Mouse (Mus musculus): ENCODE data around the gene Efna5. TPM values are rescaled to one million over a fixed set of nuclear protein-coding genes. Genes with fewer than 3 reads are reported as not detected.

Efna5 gene
- polyA plus RNA-seq, 1 experiment from 2014 or later = 32.9 TPM

GRCm38 (mm10) chr17:62702020-62702814 is 178.9 kb downstream of the Efna5 start:
- 13% methylated on average over 9 of the region's 9 CpGs for WGBS
- ATAC-seq (ENCODE audit: insufficient number of reproducible peaks, low FRiP score, low TSS enrichment, low read depth) = peak; percentile 87
- Histone ChIP-seq H3K27ac (replicated peaks; ENCODE audit: low read depth, low read length) (no peak overlapping the region), H3K4me3 (ENCODE audit: low read depth, low read length) (no peak overlapping the region), H3K9ac (ENCODE audit: low read length) (no peak overlapping the region), H3K27me3 (ENCODE audit: control insufficient read depth, insufficient read depth, low read length) (no peaks in the 10 kb centered on the region), H3K4me1 (ENCODE audit: control insufficient read depth, insufficient read depth, low read length) (peaks cover 12% of the 10 kb centered on the region; the same call in 1 of the 2 replicates), H3K36me3 (ENCODE audit: control insufficient read depth, insufficient read depth, low read length) (no peaks in the 10 kb centered on the region), H3K9me3 (ENCODE audit: control insufficient read depth, low read length) (no peaks in the 10 kb centered on the region), H3K4me2 (ENCODE audit: low read depth, severe bottlenecking) (0 out of 2 replicates have a peak overlapping the region, but pooled peaks have one; percentile 16)
- DNase-seq (ENCODE audit: low spot score) = peak; percentile 56

DNA sequence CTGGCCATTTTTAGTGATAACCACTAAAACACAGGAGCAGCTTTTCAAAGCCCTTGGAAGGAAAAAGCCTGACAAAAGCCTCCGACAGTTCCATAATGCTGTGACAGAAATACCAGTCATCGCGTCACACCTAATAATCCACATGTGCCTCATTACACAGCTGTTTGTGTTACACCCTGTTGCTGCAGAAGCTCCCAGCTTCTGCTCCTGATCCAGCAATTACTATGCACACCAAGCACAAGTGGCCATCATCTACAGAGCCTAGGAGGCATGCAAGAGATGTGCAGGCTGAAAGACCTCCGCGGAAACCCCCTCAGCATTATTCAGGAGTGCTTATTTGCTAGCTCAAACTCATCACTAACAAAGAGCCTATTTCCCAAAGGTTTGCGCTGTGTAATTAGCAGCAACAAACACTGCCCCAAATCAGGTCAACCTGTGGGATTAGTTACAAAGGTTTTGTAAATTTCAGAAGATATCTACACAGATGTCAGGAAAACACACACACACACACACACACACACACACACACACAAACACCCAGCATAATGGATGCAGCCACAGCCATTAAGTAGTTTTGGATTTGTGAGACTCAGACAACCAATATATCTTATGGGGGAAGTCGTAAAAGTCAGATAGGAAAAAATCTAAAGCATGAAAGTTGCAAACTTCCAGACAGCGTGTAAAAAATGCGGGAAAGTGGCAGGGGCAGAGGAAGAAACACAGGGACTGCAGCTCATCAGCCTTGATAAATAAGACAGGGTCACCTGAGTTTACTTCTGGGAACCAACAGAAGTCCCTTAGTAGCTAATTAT is 180.1 kb downstream of the Efna5 start:
- Histone ChIP-seq H3K9ac (ENCODE audit: low read length) (no peak overlapping the region), H3K27ac (replicated peaks; ENCODE audit: low read depth, low read length) (no peak overlapping the region), H3K4me2 (ENCODE audit: low read depth, severe bottlenecking) (peak overlapping the region; percentile 20; the same call in 1 of the 2 replicates), H3K9me3 (ENCODE audit: control insufficient read depth, low read length) (no peaks in the 10 kb centered on the region), H3K27me3 (ENCODE audit: control insufficient read depth, insufficient read depth, low read length) (no peaks in the 10 kb centered on the region), H3K36me3 (ENCODE audit: control insufficient read depth, insufficient read depth, low read length) (no peaks in the 10 kb centered on the region), H3K4me3 (ENCODE audit: low read depth, low read length) (no peak overlapping the region), H3K4me1 (ENCODE audit: control insufficient read depth, insufficient read depth, low read length) (peaks cover 12% of the 10 kb centered on the region; the same call in 1 of the 2 replicates)
- 6% methylated on average over 9 of the region's 9 CpGs for WGBS
- ATAC-seq (ENCODE audit: insufficient number of reproducible peaks, low FRiP score, low TSS enrichment, low read depth) (peak; percentile 68; the same call in 1 of the 2 replicates), DNase-seq (ENCODE audit: low spot score) (peak; percentile 75)

DNA sequence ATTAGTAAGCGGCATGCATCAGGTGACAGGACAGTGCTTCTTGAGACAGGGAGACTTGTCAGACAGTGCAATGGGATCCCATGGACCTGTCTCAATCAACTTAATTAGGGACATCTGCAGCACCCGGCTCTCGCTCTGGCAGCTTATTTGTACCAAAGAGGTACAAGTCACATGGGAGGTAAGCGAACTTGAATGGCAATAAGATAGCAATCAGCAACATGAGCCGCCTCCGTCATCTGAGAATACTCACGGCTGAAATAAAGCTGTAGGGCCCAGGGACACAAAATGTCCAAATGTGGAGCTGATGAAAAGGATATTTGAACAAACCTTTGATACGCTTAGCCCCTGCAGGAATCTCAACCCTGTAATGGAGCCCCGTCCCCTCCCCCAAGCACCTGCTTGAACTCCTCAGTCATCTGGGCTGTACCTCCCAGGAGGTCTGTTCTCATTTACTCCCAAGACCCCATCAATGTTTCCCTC is 186.1 kb downstream of the Efna5 start:
- H3K9me3 ChIP-seq (ENCODE audit: control insufficient read depth, low read length) = no peaks in the 10 kb centered on the region
- H3K9ac ChIP-seq (ENCODE audit: low read length) = no peak overlapping the region
- DNase-seq (ENCODE audit: low spot score) (peak; percentile 55), ATAC-seq (ENCODE audit: insufficient number of reproducible peaks, low FRiP score, low TSS enrichment, low read depth) (peak; percentile 83; the same call in 1 of the 2 replicates)
- no peak overlapping the region for H3K4me3 ChIP-seq (ENCODE audit: low read depth, low read length)
- no peaks in the 10 kb centered on the region for H3K27me3 ChIP-seq (ENCODE audit: control insufficient read depth, insufficient read depth, low read length)
- H3K36me3 ChIP-seq (ENCODE audit: control insufficient read depth, insufficient read depth, low read length) = no peaks in the 10 kb centered on the region
- H3K4me1 ChIP-seq (ENCODE audit: control insufficient read depth, insufficient read depth, low read length) = peaks cover 9% of the 10 kb centered on the region; the same call in 1 of the 2 replicates
- WGBS = 30% methylated on average over 9 of the region's 9 CpGs
- no peak overlapping the region for H3K4me2 ChIP-seq (ENCODE audit: low read depth, severe bottlenecking)
- H3K27ac ChIP-seq (replicated peaks; ENCODE audit: low read depth, low read length) = no peak overlapping the region

DNA sequence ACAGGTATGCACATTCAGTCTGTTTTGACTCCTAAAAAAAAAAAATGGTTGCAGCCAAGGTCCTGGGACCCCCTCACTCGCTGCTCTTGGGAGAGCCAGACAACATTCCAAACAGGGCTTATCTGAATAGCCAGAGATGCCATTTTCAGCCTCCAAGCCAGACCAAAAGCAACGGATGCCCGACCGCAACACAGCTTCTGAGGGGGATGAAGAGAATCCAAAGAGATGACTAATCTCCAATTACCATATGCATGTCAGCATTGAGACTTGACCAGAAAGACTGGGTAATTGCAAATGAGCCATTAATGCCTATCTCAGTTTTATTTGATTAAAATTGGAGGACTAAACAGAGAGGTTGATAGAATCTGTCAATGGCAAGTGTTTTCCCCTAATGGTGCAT is 188.9 kb downstream of the Efna5 start:
- Histone ChIP-seq H3K27me3 (ENCODE audit: control insufficient read depth, insufficient read depth, low read length) (no peaks in the 10 kb centered on the region), H3K36me3 (ENCODE audit: control insufficient read depth, insufficient read depth, low read length) (no peaks in the 10 kb centered on the region), H3K9ac (ENCODE audit: low read length) (no peak overlapping the region), H3K9me3 (ENCODE audit: control insufficient read depth, low read length) (no peaks in the 10 kb centered on the region), H3K27ac (replicated peaks; ENCODE audit: low read depth, low read length) (no peak overlapping the region), H3K4me1 (ENCODE audit: control insufficient read depth, insufficient read depth, low read length) (peaks cover 9% of the 10 kb centered on the region; the same call in 1 of the 2 replicates), H3K4me2 (ENCODE audit: low read depth, severe bottlenecking) (no peak overlapping the region), H3K4me3 (ENCODE audit: low read depth, low read length) (no peak overlapping the region)
- WGBS = 47% methylated on average over 4 of the region's 4 CpGs
- DNase-seq (ENCODE audit: low spot score) (no peak), ATAC-seq (ENCODE audit: insufficient number of reproducible peaks, low FRiP score, low TSS enrichment, low read depth) (no peak)

DNA sequence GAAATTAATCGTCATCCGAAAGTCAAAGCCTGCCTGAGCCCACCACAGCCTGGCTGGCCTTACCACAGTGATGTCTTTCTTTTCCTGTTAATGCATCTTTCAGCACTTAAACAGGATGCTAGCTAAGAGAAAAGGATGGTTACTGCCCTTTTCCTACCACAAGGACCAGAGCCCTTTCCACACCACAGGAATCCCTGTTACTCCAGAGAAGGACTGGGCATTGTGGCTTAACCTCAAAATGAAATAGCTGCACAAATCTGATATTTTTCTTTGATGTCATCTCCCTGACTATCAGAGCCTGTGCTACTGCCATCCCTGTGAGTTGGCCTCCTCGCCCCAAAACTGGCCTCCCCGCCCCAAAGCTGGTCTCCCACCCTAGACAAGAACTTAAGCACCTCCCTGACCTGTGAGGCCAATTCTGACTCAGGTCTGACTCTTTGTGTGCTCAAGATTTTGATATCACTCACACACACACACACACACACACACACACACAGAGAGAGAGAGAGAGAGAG is 189.9 kb downstream of the Efna5 start:
- no peak overlapping the region for H3K9ac ChIP-seq (ENCODE audit: low read length)
- no peak for ATAC-seq (ENCODE audit: insufficient number of reproducible peaks, low FRiP score, low TSS enrichment, low read depth)
- no peak overlapping the region for H3K27ac ChIP-seq (replicated peaks; ENCODE audit: low read depth, low read length)
- H3K4me1 ChIP-seq (ENCODE audit: control insufficient read depth, insufficient read depth, low read length) = peaks cover 9% of the 10 kb centered on the region; the same call in 1 of the 2 replicates
- no peak overlapping the region for H3K4me2 ChIP-seq (ENCODE audit: low read depth, severe bottlenecking)
- no peaks in the 10 kb centered on the region for H3K36me3 ChIP-seq (ENCODE audit: control insufficient read depth, insufficient read depth, low read length)
- WGBS = 84% methylated on average over 4 of the region's 4 CpGs
- DNase-seq (ENCODE audit: low spot score) = no peak
- no peak overlapping the region for H3K4me3 ChIP-seq (ENCODE audit: low read depth, low read length)
- H3K9me3 ChIP-seq (ENCODE audit: control insufficient read depth, low read length) = no peaks in the 10 kb centered on the region
- no peaks in the 10 kb centered on the region for H3K27me3 ChIP-seq (ENCODE audit: control insufficient read depth, insufficient read depth, low read length)

DNA sequence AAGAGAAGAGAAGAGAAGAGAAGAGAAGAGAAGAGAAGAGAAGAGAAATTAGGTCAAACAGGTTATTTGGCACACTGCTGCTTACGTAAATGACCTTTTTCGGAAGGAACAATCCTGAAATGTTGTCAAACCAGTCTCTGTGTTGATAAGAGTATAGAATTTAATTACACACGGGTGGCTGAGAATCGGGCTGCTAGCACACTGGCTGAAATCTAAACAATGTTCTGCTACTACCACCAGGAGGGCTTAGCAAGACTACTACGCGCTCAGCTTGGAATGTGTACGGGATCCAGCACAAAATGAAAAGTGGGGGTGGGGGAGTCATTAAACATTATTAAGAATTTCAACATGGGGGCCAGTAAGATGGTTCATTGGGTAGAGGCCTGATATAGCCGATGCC is 190.9 kb downstream of the Efna5 start:
- H3K4me1 ChIP-seq (ENCODE audit: control insufficient read depth, insufficient read depth, low read length) = peaks cover 5% of the 10 kb centered on the region; the same call in 1 of the 2 replicates
- no peak overlapping the region for H3K4me3 ChIP-seq (ENCODE audit: low read depth, low read length)
- no peak overlapping the region for H3K27ac ChIP-seq (replicated peaks; ENCODE audit: low read depth, low read length)
- H3K36me3 ChIP-seq (ENCODE audit: control insufficient read depth, insufficient read depth, low read length) = no peaks in the 10 kb centered on the region
- no peaks in the 10 kb centered on the region for H3K9me3 ChIP-seq (ENCODE audit: control insufficient read depth, low read length)
- DNase-seq (ENCODE audit: low spot score) (no peak), ATAC-seq (ENCODE audit: insufficient number of reproducible peaks, low FRiP score, low TSS enrichment, low read depth) (no peak)
- H3K4me2 ChIP-seq (ENCODE audit: low read depth, severe bottlenecking) = no peak overlapping the region
- 78% methylated on average over 8 of the region's 8 CpGs for WGBS
- no peak overlapping the region for H3K9ac ChIP-seq (ENCODE audit: low read length)
- H3K27me3 ChIP-seq (ENCODE audit: control insufficient read depth, insufficient read depth, low read length) = no peaks in the 10 kb centered on the region

DNA sequence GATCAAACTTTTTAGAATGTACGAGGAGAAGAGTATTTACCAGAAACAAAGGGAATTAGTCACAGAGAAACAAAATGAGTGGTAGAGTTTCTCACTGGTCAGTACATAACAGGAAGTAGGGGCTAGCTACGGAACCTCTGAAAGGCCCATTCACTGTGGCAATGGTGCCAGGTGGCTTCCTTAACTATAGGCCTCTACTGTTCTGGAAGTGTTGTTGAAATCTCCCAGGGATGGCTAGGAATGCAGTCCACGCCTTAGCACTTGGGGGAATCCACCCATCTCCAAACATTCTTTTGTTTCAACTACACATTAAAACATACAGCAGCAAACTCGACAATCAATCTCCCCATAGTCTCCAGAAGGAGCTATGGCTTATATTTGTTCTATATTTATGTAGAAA is 191.5 kb downstream of the Efna5 start:
- ATAC-seq (ENCODE audit: insufficient number of reproducible peaks, low FRiP score, low TSS enrichment, low read depth) (no peak), DNase-seq (ENCODE audit: low spot score) (no peak)
- Histone ChIP-seq H3K9ac (ENCODE audit: low read length) (no peak overlapping the region), H3K9me3 (ENCODE audit: control insufficient read depth, low read length) (no peaks in the 10 kb centered on the region), H3K27ac (replicated peaks; ENCODE audit: low read depth, low read length) (no peak overlapping the region), H3K4me2 (ENCODE audit: low read depth, severe bottlenecking) (no peak overlapping the region), H3K36me3 (ENCODE audit: control insufficient read depth, insufficient read depth, low read length) (no peaks in the 10 kb centered on the region), H3K4me1 (ENCODE audit: control insufficient read depth, insufficient read depth, low read length) (no peaks in the 10 kb centered on the region; the same call in 1 of the 2 replicates), H3K4me3 (ENCODE audit: low read depth, low read length) (no peak overlapping the region), H3K27me3 (ENCODE audit: control insufficient read depth, insufficient read depth, low read length) (no peaks in the 10 kb centered on the region)
- 80% methylated on average over 4 of the region's 4 CpGs for WGBS

DNA sequence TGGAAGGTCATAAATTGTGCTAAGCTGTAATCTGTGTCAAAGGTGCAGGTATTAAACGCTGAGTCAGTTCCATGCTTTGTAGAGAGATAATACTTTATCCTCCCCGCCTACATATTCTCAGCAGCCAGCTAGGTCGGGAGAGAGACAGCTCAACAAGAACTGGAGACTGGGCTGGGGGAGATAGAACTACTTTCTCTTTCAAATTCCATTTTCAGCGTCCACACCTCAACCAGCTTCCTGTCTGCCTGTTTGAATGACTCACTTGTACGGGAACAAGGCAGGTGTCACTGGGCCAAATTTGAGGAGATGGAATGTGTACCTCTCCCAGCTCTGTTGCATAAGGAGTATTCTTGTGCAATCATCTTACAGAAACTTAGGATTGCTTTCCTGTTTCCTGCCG is 193.7 kb downstream of the Efna5 start:
- Histone ChIP-seq H3K27me3 (ENCODE audit: control insufficient read depth, insufficient read depth, low read length) (no peaks in the 10 kb centered on the region), H3K9me3 (ENCODE audit: control insufficient read depth, low read length) (no peaks in the 10 kb centered on the region), H3K4me1 (ENCODE audit: control insufficient read depth, insufficient read depth, low read length) (no peaks in the 10 kb centered on the region), H3K27ac (replicated peaks; ENCODE audit: low read depth, low read length) (no peak overlapping the region), H3K36me3 (ENCODE audit: control insufficient read depth, insufficient read depth, low read length) (no peaks in the 10 kb centered on the region), H3K4me2 (ENCODE audit: low read depth, severe bottlenecking) (no peak overlapping the region), H3K4me3 (ENCODE audit: low read depth, low read length) (no peak overlapping the region), H3K9ac (ENCODE audit: low read length) (no peak overlapping the region)
- DNase-seq (ENCODE audit: low spot score) = no peak
- no peak for ATAC-seq (ENCODE audit: insufficient number of reproducible peaks, low FRiP score, low TSS enrichment, low read depth)
- 63% methylated on average over 6 of the region's 6 CpGs for WGBS

All from limb, embryonic 11.5 days (tissue).